Mouse (Mus musculus): ENCODE measurements around the gene Gfpt2.

GRCm38 (mm10) chr11:49778844-49779243 lies 15.1 kb upstream of the Gfpt2 start:
- no peak for TF ChIP-seq TCF12 (IDR thresholded peaks at IDR 0.05; ENCODE audit: insufficient read depth, poor library complexity, severe bottlenecking)
- no peak for TF ChIP-seq SRF (IDR thresholded peaks at IDR 0.05; ENCODE audit: control insufficient read depth, insufficient read length, low read depth)
- TF ChIP-seq POLR2A (IDR thresholded peaks at IDR 0.05; ENCODE audit: insufficient read length, low read depth) = no peak
- no peak for TF ChIP-seq MYOG (IDR thresholded peaks at IDR 0.05; ENCODE audit: control insufficient read depth in 1 of 3, insufficient read depth in 1 of 3, insufficient read length in 2 of 3, low read depth in 2 of 3)
- TF ChIP-seq MAX (IDR thresholded peaks at IDR 0.05; ENCODE audit: low read depth) = no peak
- TF ChIP-seq USF1 (IDR thresholded peaks at IDR 0.05; ENCODE audit: low read depth) = no peak
